Mouse (Mus musculus): ENCODE measurements at regions not wholly inside any gene's neighbourhood (a gene's known extent, or its start where the extent isn't known, plus 50 kb on each side); places are given as distances from the start of the nearest gene placed in this dataset.

GRCm38 (mm10) chr7:75360874-75361273, 51.8 kb upstream of the Sv2b start:
- no peak for ATAC-seq (replicated peaks; ENCODE audit: low read depth, poor library complexity, severe bottlenecking)

DNA sequence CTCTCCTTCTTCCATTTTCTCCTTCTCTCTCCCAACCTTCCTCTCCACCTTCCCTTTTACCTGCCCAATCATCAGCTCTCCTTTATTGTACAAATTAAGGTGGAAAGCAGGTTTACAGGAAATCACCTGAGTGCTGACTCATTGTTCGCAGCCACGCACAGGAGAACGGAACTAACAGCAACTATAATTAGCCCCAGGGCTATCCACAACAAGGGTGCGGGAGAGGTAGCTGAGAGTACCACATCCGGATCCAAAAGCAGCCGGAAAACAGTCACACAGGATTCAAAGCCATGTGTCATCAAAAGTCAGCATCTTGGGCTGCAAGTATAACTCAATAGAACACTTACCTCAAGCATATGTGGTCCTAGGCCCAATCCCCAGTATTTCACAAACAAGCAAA, 53.5 kb upstream of the Sv2b start:
- ATAC-seq (replicated peaks; ENCODE audit: low read depth, poor library complexity, severe bottlenecking): peak; percentile 55

DNA sequence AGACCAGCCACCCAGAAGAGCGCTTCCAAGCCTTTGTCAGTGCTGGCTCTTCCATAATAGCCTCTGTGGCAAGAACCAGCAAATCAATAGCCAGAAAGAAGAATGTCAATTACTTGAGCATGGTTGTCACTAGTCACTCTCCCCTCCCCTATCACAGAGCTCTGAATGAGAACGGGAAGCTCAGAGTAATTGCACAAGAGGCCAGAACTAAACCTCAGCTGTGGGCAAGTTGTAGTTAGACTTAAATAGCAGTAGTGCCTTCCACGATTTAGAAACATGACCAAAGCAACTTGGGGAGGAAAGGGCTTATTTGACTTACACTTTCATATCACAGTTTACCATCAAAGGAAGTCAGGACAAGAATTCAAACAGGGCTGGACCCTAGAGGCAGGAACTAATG, 56.4 kb upstream of the Sv2b start:
- ATAC-seq (replicated peaks; ENCODE audit: low read depth, poor library complexity, severe bottlenecking): peak; percentile 65

- peak; percentile 53 for ATAC-seq (replicated peaks; ENCODE audit: low read depth, poor library complexity, severe bottlenecking)
Measured at GRCm38 (mm10) chr7:75366285-75366882, 57.3 kb upstream of the Sv2b start.

DNA sequence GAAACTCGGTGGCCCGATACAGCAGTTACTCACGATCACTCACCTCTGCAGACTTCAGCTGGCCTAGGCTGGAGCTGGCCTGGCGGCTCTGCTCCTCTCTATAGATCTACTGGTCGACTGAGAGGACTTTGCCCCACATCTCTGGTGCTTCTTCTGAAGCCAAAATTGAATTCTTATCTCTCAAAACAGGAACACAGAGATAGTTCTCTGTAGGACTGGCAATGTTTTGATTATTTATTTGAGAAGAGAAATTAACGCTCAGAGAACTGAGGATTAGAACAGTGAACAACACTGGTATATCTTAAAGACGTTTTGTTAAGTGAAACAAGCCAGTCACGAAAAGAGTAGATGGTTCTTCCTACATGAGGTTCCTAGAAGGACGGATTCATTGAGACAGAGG, 59.3 kb upstream of the Sv2b start:
- ATAC-seq (replicated peaks; ENCODE audit: low read depth, poor library complexity, severe bottlenecking): no peak

GRCm38 (mm10) chr7:75369366-75369765, 60.3 kb upstream of the Sv2b start:
- no peak for ATAC-seq (replicated peaks; ENCODE audit: low read depth, poor library complexity, severe bottlenecking)

- ATAC-seq (replicated peaks; ENCODE audit: low read depth, poor library complexity, severe bottlenecking): peak; percentile 67
Measured at GRCm38 (mm10) chr7:75370595-75371519, 61.8 kb upstream of the Sv2b start.

DNA sequence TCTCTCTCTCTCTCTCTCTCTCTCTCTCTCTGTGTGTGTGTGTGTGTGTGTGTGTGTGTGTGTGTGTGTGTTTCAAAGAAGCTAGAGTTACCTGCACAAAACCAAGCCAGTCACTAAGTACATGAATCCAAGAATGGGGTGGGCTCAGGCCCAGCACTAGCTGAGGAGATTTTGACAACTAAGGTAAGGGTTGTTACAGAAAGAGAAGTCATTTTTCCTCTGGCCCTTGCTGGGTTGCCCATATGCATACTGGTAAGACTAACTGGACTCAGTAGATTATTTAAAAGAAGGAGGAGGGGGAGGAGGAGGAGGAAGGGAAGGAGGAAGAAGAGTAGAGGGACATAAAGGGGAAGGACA, 62.4 kb upstream of the Sv2b start:
- peak; percentile 19 for ATAC-seq (replicated peaks; ENCODE audit: low read depth, poor library complexity, severe bottlenecking)

DNA sequence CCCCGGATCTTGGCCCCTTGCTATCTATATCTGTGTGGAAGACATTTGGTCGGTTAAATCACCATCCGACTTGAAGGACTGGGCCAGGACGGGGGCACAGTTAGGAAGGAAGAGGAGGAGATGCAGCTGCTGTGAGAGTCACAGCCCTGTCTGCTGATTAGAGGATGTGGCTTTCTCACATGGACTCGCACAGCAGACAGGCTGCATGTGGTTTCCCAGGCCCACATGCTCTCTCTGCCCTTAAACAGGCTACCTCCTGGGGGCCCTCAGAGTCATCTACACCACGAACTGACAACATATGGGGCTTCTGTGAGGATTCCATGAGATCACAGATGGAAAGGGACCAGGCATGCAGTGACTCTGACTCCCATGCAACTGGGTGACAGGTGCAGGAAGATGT, 62.9 kb upstream of the Sv2b start:
- ATAC-seq (replicated peaks; ENCODE audit: low read depth, poor library complexity, severe bottlenecking): peak; percentile 89

GRCm38 (mm10) chr7:75372892-75373444, 63.9 kb upstream of the Sv2b start:
- ATAC-seq (replicated peaks; ENCODE audit: low read depth, poor library complexity, severe bottlenecking): no peak

- ATAC-seq (replicated peaks; ENCODE audit: low read depth, poor library complexity, severe bottlenecking): no peak
Measured at GRCm38 (mm10) chr7:75374506-75374905, 65.4 kb upstream of the Sv2b start.

DNA sequence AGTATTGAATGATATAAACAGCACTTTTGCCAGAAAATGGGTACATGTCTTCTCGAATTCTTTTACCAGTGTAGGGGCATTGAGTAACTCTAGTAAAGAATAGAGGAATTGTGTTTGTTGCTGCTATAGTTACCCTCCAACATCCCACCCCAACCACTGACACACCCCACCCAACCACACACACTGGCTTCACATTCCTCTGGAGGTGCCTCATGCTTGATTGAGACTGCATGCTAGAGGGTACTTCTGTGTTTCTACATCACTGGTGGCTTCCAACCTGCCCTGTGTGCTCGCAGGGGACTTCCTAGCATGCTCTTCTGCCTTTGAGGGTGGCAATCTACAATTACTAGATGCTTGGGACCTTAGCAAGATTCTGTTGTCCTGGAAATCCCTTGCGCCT, 70.5 kb upstream of the Sv2b start:
- ATAC-seq (replicated peaks; ENCODE audit: low read depth, poor library complexity, severe bottlenecking): 0 out of 2 replicates have a peak, but pooled peaks have one; percentile 29

- ATAC-seq (replicated peaks; ENCODE audit: low read depth, poor library complexity, severe bottlenecking): no peak
Measured at GRCm38 (mm10) chr7:75384506-75384911, 70.8 kb upstream of the Akap13 start.

DNA sequence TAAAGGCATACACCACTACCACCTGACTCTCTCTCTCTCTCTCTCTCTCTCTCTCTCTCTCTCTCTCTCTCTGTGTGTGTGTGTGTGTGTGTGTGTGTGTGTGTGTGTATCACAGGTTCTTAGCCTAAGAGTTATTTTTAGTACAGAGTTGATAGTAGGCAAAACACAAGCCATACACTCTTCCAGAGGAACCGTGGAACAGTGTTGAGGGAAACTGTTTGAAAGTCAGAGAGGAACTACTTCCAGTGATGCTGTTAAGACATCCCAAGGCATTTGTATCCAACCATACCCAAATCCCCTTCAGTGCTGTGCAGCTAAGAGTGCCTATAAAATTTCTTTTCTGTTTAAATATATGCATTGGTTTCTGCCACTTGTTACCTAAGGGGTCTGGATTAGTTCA, 68.3 kb upstream of the Akap13 start:
- no peak for ATAC-seq (replicated peaks; ENCODE audit: low read depth, poor library complexity, severe bottlenecking)

DNA sequence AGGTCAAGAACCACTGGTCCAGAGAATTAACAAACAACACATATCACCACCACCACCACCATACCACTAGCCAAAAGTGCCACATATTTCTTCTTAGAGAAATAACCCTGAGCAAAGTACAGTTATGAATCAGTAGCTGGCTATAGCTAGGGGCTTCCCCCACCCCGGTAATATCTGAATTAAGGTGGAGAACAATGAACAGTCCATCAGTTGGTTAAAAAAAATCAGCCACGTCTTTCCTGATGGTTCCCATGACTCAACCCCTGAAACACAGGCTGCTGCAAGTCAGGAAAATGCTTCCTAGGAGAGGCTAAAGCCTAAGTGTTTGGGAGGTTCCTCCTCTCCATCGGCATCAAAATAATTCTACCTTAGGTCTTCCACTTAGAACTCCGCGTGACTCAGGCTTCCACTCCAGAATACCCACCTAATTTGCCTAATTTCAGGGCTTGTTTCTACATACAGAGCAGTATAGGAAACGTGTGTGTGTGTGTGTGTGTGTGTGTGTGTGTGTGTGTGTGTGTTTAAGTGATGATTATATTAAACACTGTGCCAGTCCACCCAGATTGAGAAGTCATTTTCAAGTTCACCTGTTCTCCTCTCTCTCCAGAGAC, 67.4 kb upstream of the Akap13 start:
- no peak for ATAC-seq (replicated peaks; ENCODE audit: low read depth, poor library complexity, severe bottlenecking)

DNA sequence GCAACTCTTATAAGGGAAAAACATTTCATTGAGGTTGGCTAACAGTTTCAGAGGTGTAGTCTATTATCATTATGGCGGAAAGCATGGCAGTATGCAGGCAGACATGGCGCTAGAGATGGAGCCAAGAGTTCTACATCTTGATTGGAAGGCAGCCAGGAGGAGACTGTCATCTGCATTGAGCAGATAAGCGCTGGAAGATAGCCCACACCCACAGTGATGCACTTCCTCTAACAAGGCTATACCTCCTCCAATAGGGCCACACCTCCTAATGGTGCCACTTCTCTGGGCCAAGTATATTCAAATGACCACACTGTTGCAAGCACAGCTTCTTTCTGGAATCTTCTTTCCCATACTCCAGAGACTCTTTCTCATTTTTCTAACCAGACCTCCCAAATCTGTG, 65.2 kb upstream of the Akap13 start:
- ATAC-seq (replicated peaks; ENCODE audit: low read depth, poor library complexity, severe bottlenecking): peak; percentile 97

- ATAC-seq (replicated peaks; ENCODE audit: low read depth, poor library complexity, severe bottlenecking): no peak
Measured at GRCm38 (mm10) chr7:75392783-75393182, 62.6 kb upstream of the Akap13 start.

DNA sequence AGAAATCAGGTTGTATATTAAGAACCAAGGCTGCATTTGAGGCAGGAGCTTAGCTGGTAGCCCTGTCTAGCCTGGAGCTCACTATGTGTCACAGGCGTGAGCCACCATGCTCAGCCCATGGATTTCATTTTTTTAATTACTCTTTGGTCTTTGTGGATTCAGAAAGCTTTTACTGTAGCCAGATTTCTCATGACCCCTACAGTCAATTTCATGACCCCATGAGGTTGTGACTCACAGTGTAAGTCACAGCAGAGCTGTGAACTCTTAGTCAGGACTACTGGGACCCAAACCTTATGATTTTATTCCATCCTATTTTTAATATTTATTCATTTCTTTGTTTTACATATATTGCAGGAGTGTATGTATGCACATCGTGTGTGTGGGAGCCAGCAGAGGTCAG, 61.9 kb upstream of the Akap13 start:
- ATAC-seq (replicated peaks; ENCODE audit: low read depth, poor library complexity, severe bottlenecking): no peak

GRCm38 (mm10) chr7:75394866-75395580, 60.3 kb upstream of the Akap13 start:
- ATAC-seq (replicated peaks; ENCODE audit: low read depth, poor library complexity, severe bottlenecking): no peak

GRCm38 (mm10) chr7:75397559-75397958, 57.8 kb upstream of the Akap13 start:
- peak; percentile 24; the same call in 1 of the 2 replicates for ATAC-seq (replicated peaks; ENCODE audit: low read depth, poor library complexity, severe bottlenecking)

Data from common myeloid progenitor, adult 5-6 weeks (primary cell).